In genomic region chr7:19178035-19178434, GRCm38 (mm10) we compare ENCODE assay signal across 8 mouse cellular contexts. TPM values are rescaled to one million over a fixed set of nuclear protein-coding genes. Genes with fewer than 3 reads are reported as not detected.
A peak's percentile ranks its signal among the peaks of the same experiment; 100 is the strongest.
DNase-seq lines count a peak whose midpoint lies in the region; ATAC-seq and TF ChIP-seq lines count a peak whose summit lies in the region.

No protein-coding gene starts in this region.

- peak overlapping the region; percentile 7; the same call in 1 of the 2 replicates for H3K4me2 ChIP-seq in intestine, embryonic 14.5 days (ENCODE audit: low read length)
- H3K4me2 ChIP-seq in intestine, embryonic 16.5 days (ENCODE audit: low read depth, low read length) = no peak overlapping the region
- H3K4me2 ChIP-seq in forebrain, embryonic 13.5 days = peak overlapping the region; percentile 72

- H3K27me3 ChIP-seq in intestine, embryonic 14.5 days (replicated peaks; ENCODE audit: control insufficient read depth, insufficient read depth, low read length) = peaks cover 55% of the 10 kb centered on the region
- H3K27me3 ChIP-seq in intestine, embryonic 16.5 days (replicated peaks; ENCODE audit: control insufficient read depth, insufficient read depth, low read length) = peaks cover 50% of the 10 kb centered on the region
- no peaks in the 10 kb centered on the region for H3K27me3 ChIP-seq in cerebellum, adult 2 months (ENCODE audit: control insufficient read depth, insufficient read depth, low read length)
- peaks cover 55% of the 10 kb centered on the region for H3K27me3 ChIP-seq in forebrain, embryonic 13.5 days
- H3K27me3 ChIP-seq in midbrain, embryonic 10.5 days (ENCODE audit: low read depth, poor library complexity, severe bottlenecking) = peaks cover 58% of the 10 kb centered on the region
- H3K27me3 ChIP-seq in kidney, adult 2 months (replicated peaks; ENCODE audit: control insufficient read depth, insufficient read depth, low read length) = no peaks in the 10 kb centered on the region; the same call in none of the 2 replicates

- 0 out of 2 replicates have a peak, but pooled peaks cover 4% of the 10 kb centered on the region for H3K9me3 ChIP-seq in intestine, embryonic 14.5 days (ENCODE audit: control insufficient read depth, low read length)
- H3K9me3 ChIP-seq in intestine, embryonic 16.5 days (ENCODE audit: control insufficient read depth, low read length) = no peaks in the 10 kb centered on the region
- H3K9me3 ChIP-seq in forebrain, embryonic 13.5 days (replicated peaks) = no peaks in the 10 kb centered on the region; the same call in 1 of the 2 replicates
- no peaks in the 10 kb centered on the region for H3K9me3 ChIP-seq in midbrain, embryonic 10.5 days (replicated peaks)

- H3K27ac ChIP-seq in intestine, embryonic 14.5 days (ENCODE audit: low read depth) = no peak overlapping the region
- no peak overlapping the region for H3K27ac ChIP-seq in intestine, embryonic 16.5 days (ENCODE audit: low read length)
- no peak overlapping the region for H3K27ac ChIP-seq in cerebellum, adult 2 months (ENCODE audit: insufficient read depth, low read length)
- H3K27ac ChIP-seq in forebrain, embryonic 13.5 days = no peak overlapping the region
- no peak overlapping the region for H3K27ac ChIP-seq in midbrain, embryonic 10.5 days (replicated peaks)
- no peak overlapping the region for H3K27ac ChIP-seq in kidney, adult 2 months (ENCODE audit: insufficient read depth, low read depth, low read length)

- no peak for DNase-seq in intestine, embryonic 14.5 days (ENCODE audit: low spot score)
- DNase-seq in cerebellum, adult 2 months = peak; percentile 55 to 56
- no peak for DNase-seq in midbrain, embryonic 10.5 days (ENCODE audit: low spot score)
- DNase-seq in adrenal gland, postnatal 14 days = no peak
- DNase-seq in lung, adult 18-20 months = no peak
- no peak for DNase-seq in kidney, adult 2 months

- peaks cover 18% of the 10 kb centered on the region for H3K4me1 ChIP-seq in intestine, embryonic 14.5 days (replicated peaks; ENCODE audit: control insufficient read depth, insufficient read depth, low read length)
- H3K4me1 ChIP-seq in intestine, embryonic 16.5 days (ENCODE audit: control insufficient read depth, insufficient read depth, low read length) = peaks cover 22% of the 10 kb centered on the region
- H3K4me1 ChIP-seq in cerebellum, adult 2 months (ENCODE audit: control insufficient read depth, insufficient read depth, low read length) = no peaks in the 10 kb centered on the region
- peaks cover 40% of the 10 kb centered on the region for H3K4me1 ChIP-seq in forebrain, embryonic 13.5 days
- H3K4me1 ChIP-seq in midbrain, embryonic 10.5 days = peaks cover 64% of the 10 kb centered on the region
- peaks cover 9% of the 10 kb centered on the region for H3K4me1 ChIP-seq in kidney, adult 2 months (ENCODE audit: control insufficient read depth, insufficient read depth, low read length)

- no peak for TF ChIP-seq POLR2A in cerebellum, adult 2 months (IDR thresholded peaks at IDR 0.05; ENCODE audit: borderline replicate concordance, insufficient read depth, low read length)
- TF ChIP-seq POLR2A in kidney, adult 2 months (IDR thresholded peaks at IDR 0.05; ENCODE audit: low read depth, low read length) = no peak

- H3K9ac ChIP-seq in intestine, embryonic 14.5 days (ENCODE audit: low read length) = no peak overlapping the region
- H3K9ac ChIP-seq in intestine, embryonic 16.5 days (ENCODE audit: low read depth, low read length) = no peak overlapping the region
- H3K9ac ChIP-seq in forebrain, embryonic 13.5 days = peak overlapping the region; percentile 43

- H3K4me3 ChIP-seq in intestine, embryonic 14.5 days (ENCODE audit: low read depth, low read length) = peak overlapping the region; percentile 4; the same call in 1 of the 2 replicates
- H3K4me3 ChIP-seq in intestine, embryonic 16.5 days (ENCODE audit: low read length) = no peak overlapping the region
- peak overlapping the region; percentile 97 for H3K4me3 ChIP-seq in cerebellum, adult 2 months (replicated peaks; ENCODE audit: insufficient read depth, low read depth, low read length)
- peak overlapping the region; percentile 56 for H3K4me3 ChIP-seq in forebrain, embryonic 13.5 days
- peak overlapping the region; percentile 37 for H3K4me3 ChIP-seq in midbrain, embryonic 10.5 days
- no peak overlapping the region for H3K4me3 ChIP-seq in kidney, adult 2 months (ENCODE audit: insufficient read depth, low read depth, low read length)

- WGBS in intestine, embryonic 14.5 days = 12% methylated on average over 18 of the region's 18 CpGs
- 13% methylated on average over 15 of the region's 18 CpGs for WGBS in intestine, embryonic 16.5 days
- 17% methylated on average over 18 of the region's 18 CpGs for WGBS in cerebellum, adult 2 months
- WGBS in forebrain, embryonic 13.5 days = 8% methylated on average over 17 of the region's 18 CpGs
- 7% methylated on average over 17 of the region's 18 CpGs for WGBS in midbrain, embryonic 10.5 days
- 13% methylated on average over 18 of the region's 18 CpGs for WGBS in kidney, adult 2 months

- no peak for ATAC-seq in intestine, embryonic 14.5 days (replicated peaks; ENCODE audit: low FRiP score, low TSS enrichment, low read depth)
- no peak for ATAC-seq in intestine, embryonic 16.5 days
- no peak for ATAC-seq in forebrain, embryonic 13.5 days

- TF ChIP-seq CTCF in cerebellum, adult 2 months (IDR thresholded peaks at IDR 0.05; ENCODE audit: borderline replicate concordance, insufficient read depth, low read depth, low read length) = no peak
- no peak for TF ChIP-seq CTCF in kidney, adult 2 months (conservative IDR thresholded peaks at IDR 0.05; ENCODE audit: insufficient read depth, insufficient read length, low read depth, low read length)

- no peaks in the 10 kb centered on the region for H3K36me3 ChIP-seq in intestine, embryonic 14.5 days (ENCODE audit: control insufficient read depth, insufficient read depth, low read length)
- no peaks in the 10 kb centered on the region for H3K36me3 ChIP-seq in intestine, embryonic 16.5 days (ENCODE audit: control insufficient read depth, insufficient read depth, low read length)
- H3K36me3 ChIP-seq in forebrain, embryonic 13.5 days (ENCODE audit: poor library complexity, severe bottlenecking) = peaks cover 12% of the 10 kb centered on the region; the same call in 1 of the 2 replicates
- no peaks in the 10 kb centered on the region for H3K36me3 ChIP-seq in midbrain, embryonic 10.5 days
- H3K36me3 ChIP-seq in kidney, adult 2 months (ENCODE audit: control insufficient read depth, insufficient read depth, low read length) = no peaks in the 10 kb centered on the region

RNA-seq across cellular contexts. Expression of gene Eml2, which starts 1.8 kb away (rescaled TPM):
- polyA plus RNA-seq in intestine, embryonic 14.5 days (2014; fragmentation: Nextera tagmentation; extraction: Ambion mirVana) = 1.9 and 2.9 TPM in 2 replicates
- polyA plus RNA-seq in intestine, embryonic 16.5 days (2015; fragmentation: Nextera tagmentation; extraction: Ambion mirVana) = 7.1 and 8.4 TPM in 2 replicates
- polyA plus RNA-seq in cerebellum, adult 2 months (2012; rRNA removed) = 148 and 176 TPM in 2 replicates
- polyA plus RNA-seq in forebrain, embryonic 13.5 days (2015; fragmentation: Nextera tagmentation; extraction: Ambion mirVana) = 6.4 and 7.0 TPM in 2 replicates
- 4.3 and 4.8 TPM in 2 replicates for polyA plus RNA-seq in midbrain, embryonic 10.5 days (2016; fragmentation: Nextera tagmentation; extraction: Ambion mirVana)
- total RNA-seq in adrenal gland, postnatal 14 days (2021) = 36.9 and 46.6 TPM in 2 replicates
- polyA plus RNA-seq in kidney, adult 2 months (2012; rRNA removed) = 38.8 and 39.0 TPM in 2 replicates

RNA-seq across cellular contexts. Expression of gene Gipr, which starts 12.1 kb away (rescaled TPM):
- 2.2 and 2.7 TPM in 2 replicates for polyA plus RNA-seq in intestine, embryonic 14.5 days (2014; fragmentation: Nextera tagmentation; extraction: Ambion mirVana)
- polyA plus RNA-seq in intestine, embryonic 16.5 days (2015; fragmentation: Nextera tagmentation; extraction: Ambion mirVana) = 3.1 and 3.6 TPM in 2 replicates
- 1.9 and 2.6 TPM in 2 replicates for polyA plus RNA-seq in cerebellum, adult 2 months (2012; rRNA removed)
- 5.2 and 6.6 TPM in 2 replicates for polyA plus RNA-seq in forebrain, embryonic 13.5 days (2015; fragmentation: Nextera tagmentation; extraction: Ambion mirVana)
- 0.60 and 1.5 TPM in 2 replicates for polyA plus RNA-seq in midbrain, embryonic 10.5 days (2016; fragmentation: Nextera tagmentation; extraction: Ambion mirVana)
- total RNA-seq in adrenal gland, postnatal 14 days (2021) = 0.71 and 0.93 TPM in 2 replicates
- polyA plus RNA-seq in kidney, adult 2 months (2012; rRNA removed) = 0.13 and 0.20 TPM in 2 replicates

RNA-seq across cellular contexts. Expression of gene Snrpd2, which starts 28.5 kb away (rescaled TPM):
- 166 and 167 TPM in 2 replicates for polyA plus RNA-seq in intestine, embryonic 14.5 days (2014; fragmentation: Nextera tagmentation; extraction: Ambion mirVana)
- 119 and 132 TPM in 2 replicates for polyA plus RNA-seq in intestine, embryonic 16.5 days (2015; fragmentation: Nextera tagmentation; extraction: Ambion mirVana)
- polyA plus RNA-seq in cerebellum, adult 2 months (2012; rRNA removed) = 87.1 and 88.8 TPM in 2 replicates
- 159 and 164 TPM in 2 replicates for polyA plus RNA-seq in forebrain, embryonic 13.5 days (2015; fragmentation: Nextera tagmentation; extraction: Ambion mirVana)
- 168 and 180 TPM in 2 replicates for polyA plus RNA-seq in midbrain, embryonic 10.5 days (2016; fragmentation: Nextera tagmentation; extraction: Ambion mirVana)
- 79.1 and 87.8 TPM in 2 replicates for total RNA-seq in adrenal gland, postnatal 14 days (2021)
- 34.8 and 42.2 TPM in 2 replicates for polyA plus RNA-seq in kidney, adult 2 months (2012; rRNA removed)

RNA-seq across cellular contexts. Expression of gene Qpctl, which starts 28.9 kb away (rescaled TPM):
- 10.1 and 11.0 TPM in 2 replicates for polyA plus RNA-seq in intestine, embryonic 14.5 days (2014; fragmentation: Nextera tagmentation; extraction: Ambion mirVana)
- polyA plus RNA-seq in intestine, embryonic 16.5 days (2015; fragmentation: Nextera tagmentation; extraction: Ambion mirVana) = 10.5 and 11.1 TPM in 2 replicates
- polyA plus RNA-seq in cerebellum, adult 2 months (2012; rRNA removed) = 15.7 TPM in 2 replicates
- polyA plus RNA-seq in forebrain, embryonic 13.5 days (2015; fragmentation: Nextera tagmentation; extraction: Ambion mirVana) = 16.5 and 17.7 TPM in 2 replicates
- polyA plus RNA-seq in midbrain, embryonic 10.5 days (2016; fragmentation: Nextera tagmentation; extraction: Ambion mirVana) = 17.0 and 21.2 TPM in 2 replicates
- 13.2 and 15.2 TPM in 2 replicates for total RNA-seq in adrenal gland, postnatal 14 days (2021)
- 11.9 and 12.1 TPM in 2 replicates for polyA plus RNA-seq in kidney, adult 2 months (2012; rRNA removed)

RNA-seq across cellular contexts. Expression of gene Gpr4, which starts 34.3 kb away (rescaled TPM):
- 1.2 and 1.5 TPM in 2 replicates for polyA plus RNA-seq in intestine, embryonic 14.5 days (2014; fragmentation: Nextera tagmentation; extraction: Ambion mirVana)
- 1.6 and 2.1 TPM in 2 replicates for polyA plus RNA-seq in intestine, embryonic 16.5 days (2015; fragmentation: Nextera tagmentation; extraction: Ambion mirVana)
- 4.3 and 5.1 TPM in 2 replicates for polyA plus RNA-seq in cerebellum, adult 2 months (2012; rRNA removed)
- polyA plus RNA-seq in forebrain, embryonic 13.5 days (2015; fragmentation: Nextera tagmentation; extraction: Ambion mirVana) = 1.2 and 1.3 TPM in 2 replicates
- polyA plus RNA-seq in midbrain, embryonic 10.5 days (2016; fragmentation: Nextera tagmentation; extraction: Ambion mirVana) = 2.4 and 2.6 TPM in 2 replicates
- total RNA-seq in adrenal gland, postnatal 14 days (2021) = 9.7 and 12.4 TPM in 2 replicates
- polyA plus RNA-seq in kidney, adult 2 months (2012; rRNA removed) = 10.1 and 10.8 TPM in 2 replicates

Comparison
In these comparisons a context has a peak if more than half of its experiments do, and no peak if none do; other contexts are left out.
1. H3K4me3 ChIP-seq: peak in intestine, embryonic 14.5 days (single experiment), cerebellum, adult 2 months (single experiment), forebrain, embryonic 13.5 days (single experiment) and midbrain, embryonic 10.5 days (single experiment); none in intestine, embryonic 16.5 days (single experiment) and kidney, adult 2 months (single experiment).
2. DNase-seq: peak in cerebellum, adult 2 months (2 of 2); none in intestine, embryonic 14.5 days (single experiment), midbrain, embryonic 10.5 days (single experiment), adrenal gland, postnatal 14 days (single experiment), lung, adult 18-20 months (0 of 2) and kidney, adult 2 months (single experiment).